Mouse (Mus musculus): ENCODE data around the gene Fam193a.

DNA sequence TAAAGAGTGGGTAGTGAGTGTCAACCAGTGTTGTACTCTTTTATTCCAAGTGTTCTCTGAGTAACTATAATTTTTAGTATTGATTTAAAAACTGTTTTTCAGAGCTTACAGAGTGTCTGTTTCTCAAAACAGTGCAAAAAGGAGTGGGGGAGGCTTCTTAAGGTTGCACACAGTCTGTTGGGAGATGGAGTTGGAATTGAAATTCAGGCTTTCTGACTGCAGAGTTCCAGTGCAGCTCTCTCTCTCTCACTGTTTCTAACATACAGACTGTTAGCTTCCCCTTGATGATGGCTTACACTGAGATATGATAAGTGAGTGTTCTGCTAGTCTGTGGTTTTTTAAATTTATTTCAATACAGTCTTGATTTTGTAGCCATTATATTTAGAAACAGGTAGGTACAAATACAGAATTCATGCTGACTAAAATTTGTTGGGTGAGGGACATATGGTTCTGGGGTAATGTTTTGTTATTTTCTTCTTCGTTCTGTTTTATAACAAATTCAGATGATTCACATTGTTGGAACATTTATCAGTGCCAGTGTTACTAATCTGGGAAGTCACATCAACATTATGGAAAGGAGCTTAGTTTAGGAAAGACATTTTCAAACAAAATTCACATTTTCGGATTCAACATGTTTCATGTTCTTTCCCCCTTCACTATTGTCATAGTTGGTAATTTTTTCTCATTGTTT is 26.3 kb downstream of the Fam193a start:
- no peak for TF ChIP-seq POLR2A (IDR thresholded peaks at IDR 0.05; ENCODE audit: low read depth, low read length)
- TF ChIP-seq CTCF (IDR thresholded peaks at IDR 0.05; ENCODE audit: borderline replicate concordance, insufficient read depth, low read length): no peak

All from embryonic fibroblast, embryonic 13.5 days (primary cell).